Mouse (Mus musculus): Measurements from ENCODE around the gene Rnf212b. TPM values are rescaled to one million over a fixed set of nuclear protein-coding genes. Genes with fewer than 3 reads are reported as not detected.
"Not testable (repeated sequence)": the region's sequence is repeated elsewhere in the genome, so short reads cannot be mapped to it uniquely, and the experiment has no call there.

The Rnf212b gene
- not detected for polyA plus RNA-seq (2021)

DNA sequence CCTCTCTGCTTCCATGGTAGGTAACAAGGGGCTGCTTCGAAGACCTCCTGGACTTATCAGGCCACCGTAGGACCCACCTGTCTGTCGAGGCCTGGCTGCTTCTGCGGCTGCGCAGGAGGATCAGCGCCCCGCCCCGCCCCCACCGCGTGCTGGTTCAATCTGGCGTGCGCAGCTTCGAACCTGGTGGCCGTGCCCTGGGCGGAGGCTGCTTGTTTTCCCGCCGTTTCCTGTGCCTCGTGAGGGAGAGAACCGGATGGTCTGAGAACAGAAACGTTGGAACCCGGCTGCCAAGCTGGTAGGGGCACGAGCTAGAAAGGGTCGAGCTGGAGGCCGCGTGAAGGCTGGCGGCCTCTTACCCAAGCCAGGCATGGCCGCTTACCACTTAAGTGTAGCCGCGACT, at the start of gene Rnf212b:
Rnf212b (plus strand) TSS at position 151 of the 400 bp plus-strand sequence.
- ATAC-seq, result no peak
- H3K27me3 ChIP-seq, result peaks cover 19% of the 10 kb centered on the region
- ChIA-PET CTCF (no interaction called here), POLR2A (no interaction called here)
- in situ Hi-C loops (cut with MboI; ENCODE audit: low pct_unique_long_range_greater_than_20kb), result no loop called here
- TF ChIP-seq CTCF (IDR thresholded peaks at IDR 0.05), result no peak
- DNase-seq (ENCODE audit: low read depth, low spot score), result no peak

DNA sequence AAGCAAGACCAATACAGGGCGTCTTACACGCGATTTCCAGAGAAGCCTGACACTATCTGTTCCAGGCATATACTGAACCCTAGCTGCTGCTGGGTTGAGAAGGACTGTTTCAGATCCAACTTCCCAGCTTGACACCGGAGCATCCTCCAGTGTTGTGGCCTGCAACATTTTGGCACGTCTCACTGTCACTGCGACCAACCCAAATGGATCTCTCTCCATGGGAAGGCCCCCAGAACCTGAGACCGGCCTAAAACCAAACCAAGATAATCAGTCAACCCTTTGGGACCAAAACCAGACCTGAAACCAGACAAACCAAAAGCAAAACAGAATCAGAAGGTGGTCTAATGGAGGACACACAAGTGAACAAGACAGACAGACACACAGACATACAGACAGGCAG, 47.0 kb upstream of the Rnf212b start:
- in situ Hi-C loops (cut with MboI; ENCODE audit: low pct_unique_long_range_greater_than_20kb); CTCF ChIA-PET; DNase-seq (ENCODE audit: low read depth, low spot score); H3K27me3 ChIP-seq; POLR2A ChIA-PET; ATAC-seq: not testable (repeated sequence)

GRCm38 (mm10) chr14:54768314-54769067, 45.5 kb upstream of the Rnf212b start:
- POLR2A ChIA-PET, result interaction anchor here (0.6 kb wide), 1 partner anchor 847 kb away, joined by 3 read pairs; no protein-coding TSS in a partner anchor
- no peak for DNase-seq (ENCODE audit: low read depth, low spot score)

GRCm38 (mm10) chr14:54769068-54769425, 44.9 kb upstream of the Rnf212b start:
- ChIA-PET POLR2A (no interaction called here), CTCF (interaction anchor here (2.0 kb wide), 2 partner anchors 17 to 246 kb away, joined by 4 to 8 read pairs; partner anchors contain the start of gene Ngdn)
- in situ Hi-C loops (cut with MboI; ENCODE audit: low pct_unique_long_range_greater_than_20kb), result no loop called here
- ATAC-seq (no peak), DNase-seq (ENCODE audit: low read depth, low spot score) (no peak)
- peaks cover 4% of the 10 kb centered on the region for H3K27me3 ChIP-seq
- TF ChIP-seq CTCF (IDR thresholded peaks at IDR 0.05), result no peak

More at GRCm38 (mm10) chr14:54768314-54769067, 45.5 kb upstream of the Rnf212b start:
- ATAC-seq, result peak; percentile 62
- no peak for TF ChIP-seq CTCF (IDR thresholded peaks at IDR 0.05)
- peaks cover 4% of the 10 kb centered on the region for H3K27me3 ChIP-seq
- in situ Hi-C loops (cut with MboI; ENCODE audit: low pct_unique_long_range_greater_than_20kb), result no loop called here
- CTCF ChIA-PET, result interaction anchor here (2.0 kb wide), 2 partner anchors 17 to 247 kb away, joined by 4 to 8 read pairs; partner anchors contain the start of gene Ngdn

DNA sequence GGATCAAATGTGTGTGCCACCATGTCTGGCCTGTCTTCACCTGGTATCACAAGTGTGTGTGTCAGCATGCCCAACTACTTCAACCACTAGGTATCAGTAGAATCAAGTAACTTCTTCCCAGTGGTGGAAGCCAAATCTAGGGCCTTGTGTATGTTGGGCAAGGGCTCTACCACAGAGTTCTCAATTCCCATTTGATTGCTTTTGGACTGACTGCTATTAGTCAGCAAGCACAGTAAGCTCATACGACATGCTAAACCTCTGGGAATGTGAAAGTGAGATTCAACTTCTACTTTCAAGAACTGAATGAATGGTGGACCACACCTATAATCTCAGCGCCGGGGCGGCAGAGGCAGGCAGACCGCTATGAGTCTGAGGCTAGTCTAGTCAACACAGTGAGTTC, 43.6 kb upstream of the Rnf212b start:
- no peak for TF ChIP-seq CTCF (IDR thresholded peaks at IDR 0.05)
- ChIA-PET CTCF (no interaction called here), POLR2A (no interaction called here)
- H3K27me3 ChIP-seq, result peaks cover 4% of the 10 kb centered on the region
- in situ Hi-C loops (cut with MboI; ENCODE audit: low pct_unique_long_range_greater_than_20kb), result no loop called here
- ATAC-seq (no peak), DNase-seq (ENCODE audit: low read depth, low spot score) (no peak)

GRCm38 (mm10) chr14:54772333-54772856, 41.5 kb upstream of the Rnf212b start:
- no peak for TF ChIP-seq CTCF (IDR thresholded peaks at IDR 0.05)
- peaks cover 4% of the 10 kb centered on the region for H3K27me3 ChIP-seq
- ChIA-PET CTCF (interaction anchor here (0.9 to 1.5 kb wide), 3 partner anchors 11 to 17 kb away, joined by 3 to 4 read pairs (median 3); no protein-coding TSS in a partner anchor), POLR2A (no interaction called here)
- in situ Hi-C loops (cut with MboI; ENCODE audit: low pct_unique_long_range_greater_than_20kb), result no loop called here
- DNase-seq (ENCODE audit: low read depth, low spot score), result no peak
- ATAC-seq, result no peak

DNA sequence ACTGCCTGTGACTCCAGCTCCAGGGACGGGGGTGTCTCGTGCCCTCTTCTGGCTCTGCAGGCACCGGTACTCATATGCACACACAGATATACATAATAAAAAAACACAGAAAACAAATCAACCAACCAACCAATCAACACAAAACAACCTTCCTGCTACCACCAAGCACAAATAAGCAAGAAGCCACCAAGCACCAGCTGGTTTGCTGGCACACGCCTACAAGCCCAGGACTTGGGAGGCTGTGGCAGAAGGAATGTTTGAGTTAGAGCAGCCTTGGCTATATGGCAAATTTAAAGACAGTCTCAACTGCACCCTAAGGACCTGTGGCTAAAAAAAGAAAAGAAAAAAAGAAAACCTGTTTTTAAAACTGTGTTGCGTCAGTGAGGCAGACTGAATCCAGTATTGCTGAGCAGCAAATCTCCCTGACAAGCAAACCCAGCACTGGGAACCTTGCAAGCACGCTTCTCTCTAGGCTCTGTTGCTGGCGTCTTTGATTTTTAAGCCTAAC, 38.4 kb upstream of the Rnf212b start:
- no peak for TF ChIP-seq CTCF (IDR thresholded peaks at IDR 0.05)
- ATAC-seq (no peak), DNase-seq (ENCODE audit: low read depth, low spot score) (no peak)
- H3K27me3 ChIP-seq, result peaks cover 3% of the 10 kb centered on the region
- in situ Hi-C loops (cut with MboI; ENCODE audit: low pct_unique_long_range_greater_than_20kb), result no loop called here
- ChIA-PET POLR2A (no interaction called here), CTCF (interaction anchor here (0.6 kb wide), 1 partner anchor 125 kb away, joined by 3 read pairs; no protein-coding TSS in a partner anchor)

GRCm38 (mm10) chr14:54776768-54777167, 37.2 kb upstream of the Rnf212b start:
- in situ Hi-C loops (cut with MboI; ENCODE audit: low pct_unique_long_range_greater_than_20kb), result no loop called here
- no peak for ATAC-seq
- POLR2A ChIA-PET, result no interaction called here

GRCm38 (mm10) chr14:54777893-54778292, 36.0 kb upstream of the Rnf212b start:
- peaks cover 15% of the 10 kb centered on the region for H3K27me3 ChIP-seq
- no peak for TF ChIP-seq CTCF (IDR thresholded peaks at IDR 0.05)
- DNase-seq (ENCODE audit: low read depth, low spot score), result no peak
- ATAC-seq, result no peak
- in situ Hi-C loops (cut with MboI; ENCODE audit: low pct_unique_long_range_greater_than_20kb), result no loop called here
- CTCF ChIA-PET, result interaction anchor here (1.1 kb wide), 1 partner anchor 63 kb away, joined by 3 read pairs; no protein-coding TSS in a partner anchor
- POLR2A ChIA-PET, result no interaction called here

More at GRCm38 (mm10) chr14:54776768-54777167, 37.2 kb upstream of the Rnf212b start:
- peaks cover 15% of the 10 kb centered on the region for H3K27me3 ChIP-seq
- CTCF ChIA-PET, result interaction anchor here (1.1 kb wide), 1 partner anchor 9 kb away, joined by 3 read pairs; no protein-coding TSS in a partner anchor
- DNase-seq (ENCODE audit: low read depth, low spot score), result no peak
- TF ChIP-seq CTCF (IDR thresholded peaks at IDR 0.05), result no peak

- POLR2A ChIA-PET, result no interaction called here
- peaks cover 18% of the 10 kb centered on the region for H3K27me3 ChIP-seq
- CTCF ChIA-PET, result interaction anchor here (1.1 kb wide), 1 partner anchor 30 kb away, joined by 3 read pairs; no protein-coding TSS in a partner anchor
- no peak for DNase-seq (ENCODE audit: low read depth, low spot score)
- ATAC-seq, result no peak
- no peak for TF ChIP-seq CTCF (IDR thresholded peaks at IDR 0.05)
- in situ Hi-C loops (cut with MboI; ENCODE audit: low pct_unique_long_range_greater_than_20kb), result loop anchor here (5.0 kb wide), 1 partner anchor 63 kb away; no protein-coding TSS in a partner anchor
Observed at GRCm38 (mm10) chr14:54780084-54780483, 33.9 kb upstream of the Rnf212b start.
